Mouse (Mus musculus) kidney, adult 2 months (tissue): ENCODE measurements around the gene Nr1d1. TPM values are rescaled to one million over a fixed set of nuclear protein-coding genes. Genes with fewer than 3 reads are reported as not detected.
A peak's percentile ranks its signal among the peaks of the same experiment; 100 is the strongest.

Experiments used
- DNase-seq: peaks from one replicate; pipeline ENCODE4 v3.0.0; 2021
- H3K27ac ChIP-seq: fragments of 200-500 bp; 2 replicates; pipeline ENCODE4 v1.5.1; 2012; ENCODE audit warnings: low read depth, low read length, control low read depth, inconsistent platforms; ENCODE audit not compliant: insufficient read depth
- H3K27me3 ChIP-seq: fragments of 200-500 bp; replicated peaks from 2 replicates; pipeline ENCODE4 v1.6.1; 2012; ENCODE audit warnings: mild to moderate bottlenecking, moderate library complexity, low read length, inconsistent platforms; ENCODE audit not compliant: control insufficient read depth, insufficient read depth
- H3K36me3 ChIP-seq: fragments of 200-500 bp; 2 replicates; pipeline ENCODE4 v1.6.1; 2012; ENCODE audit warnings: mild to moderate bottlenecking, moderate library complexity, low read length, inconsistent platforms; ENCODE audit not compliant: control insufficient read depth, insufficient read depth
- H3K4me1 ChIP-seq: fragments of 200-500 bp; 2 replicates; pipeline ENCODE4 v1.6.1; 2011; ENCODE audit warnings: low read length; ENCODE audit not compliant: control insufficient read depth, insufficient read depth
- H3K4me3 ChIP-seq: fragments of 200-500 bp; 2 replicates; pipeline ENCODE4 v1.5.1; 2011; ENCODE audit warnings: mild to moderate bottlenecking, low read depth, low read length, control low read depth; ENCODE audit not compliant: insufficient read depth
- CTCF ChIP-seq: fragments of 200-500 bp; conservative IDR thresholded peaks from 2 replicates; pipeline ENCODE4 v1.5.1; 2011; ENCODE audit warnings: low read depth, mild to moderate bottlenecking, control low read depth, low read length, moderate library complexity, mixed read lengths; ENCODE audit not compliant: insufficient read depth, insufficient read length
- POLR2A ChIP-seq: fragments of 200-500 bp; IDR thresholded peaks from one replicate; pipeline ENCODE4 v1.6.1; 2011; ENCODE audit warnings: low read depth, low read length, control low read depth
- WGBS: fragments of 180-500 bp; shearing (Covaris S2); methylation state at CpG from one replicate; pipeline ENCODE4 v1.1.7; 2018; 5-methylcytosine and 5-hydroxymethylcytosine counted together
- polyA plus RNA-seq: library from polyadenylated mRNA; depleted of rRNA; stranded (reverse); fragments of >200 nt; gene quantifications from 2 replicates; pipeline ENCODE4 v1.2.3, GENCODE M21; 2012

The Nr1d1 gene
- polyA plus RNA-seq, 1 experiment: 140 TPM

DNA sequence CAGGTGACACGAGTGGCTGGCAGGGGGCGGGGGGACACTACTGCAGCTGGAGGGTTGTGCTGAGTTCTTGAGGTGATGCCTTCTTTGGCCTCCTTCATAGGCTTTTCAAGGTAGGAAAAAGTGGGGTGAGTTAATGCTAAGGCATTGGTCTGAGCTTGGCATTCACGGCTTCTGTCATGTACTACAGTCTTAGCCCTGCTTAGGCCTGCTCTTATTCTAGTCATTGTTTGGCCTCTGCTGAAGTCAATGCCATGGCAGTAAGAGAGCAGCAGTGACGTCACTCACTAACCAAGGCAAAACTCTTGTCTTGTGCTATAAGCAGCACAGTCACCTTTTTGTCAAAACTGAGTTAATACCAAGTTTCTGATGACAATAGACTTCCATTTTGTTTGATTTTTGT, 22.8 kb upstream of the Nr1d1 start:
- no peak for DNase-seq
- no peak overlapping the region for H3K27ac ChIP-seq
- 34% methylated on average over 4 of the region's 4 CpGs for WGBS
- H3K36me3 ChIP-seq: peaks cover 4% of the 10 kb centered on the region
- no peak overlapping the region for H3K4me3 ChIP-seq
- no peaks in the 10 kb centered on the region for H3K27me3 ChIP-seq
- H3K4me1 ChIP-seq: peaks cover 12% of the 10 kb centered on the region
- TF ChIP-seq CTCF: no peak
- TF ChIP-seq POLR2A: no peak

DNA sequence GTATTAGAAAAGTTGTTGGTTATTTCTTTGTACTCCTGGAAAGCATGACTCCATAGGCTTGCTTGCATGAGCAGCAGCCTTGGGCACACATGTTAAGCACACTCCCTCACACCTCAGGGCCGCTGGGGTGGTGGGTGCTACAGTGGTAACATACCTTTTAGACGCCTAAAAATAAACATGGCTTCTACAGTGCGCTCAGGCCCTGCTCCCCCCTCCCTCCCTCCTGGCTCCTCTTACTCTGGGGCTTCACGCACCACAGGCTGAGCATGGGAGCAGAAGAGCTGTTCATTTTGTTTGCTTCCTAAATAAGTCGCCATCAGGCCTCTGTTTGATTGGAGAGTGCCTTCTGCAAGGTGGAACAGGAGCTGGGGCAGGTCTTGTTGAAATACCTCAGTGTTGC, 22.2 kb upstream of the Nr1d1 start:
- H3K4me1 ChIP-seq: peaks cover 12% of the 10 kb centered on the region
- TF ChIP-seq CTCF (no peak), POLR2A (no peak)
- H3K4me3 ChIP-seq: no peak overlapping the region; the same call in none of the 2 replicates
- 2% methylated on average over 5 of the region's 5 CpGs for WGBS
- H3K27me3 ChIP-seq: no peaks in the 10 kb centered on the region
- DNase-seq: peak; percentile 25
- H3K27ac ChIP-seq: no peak overlapping the region; the same call in 1 of the 2 replicates
- H3K36me3 ChIP-seq: peaks cover 4% of the 10 kb centered on the region

DNA sequence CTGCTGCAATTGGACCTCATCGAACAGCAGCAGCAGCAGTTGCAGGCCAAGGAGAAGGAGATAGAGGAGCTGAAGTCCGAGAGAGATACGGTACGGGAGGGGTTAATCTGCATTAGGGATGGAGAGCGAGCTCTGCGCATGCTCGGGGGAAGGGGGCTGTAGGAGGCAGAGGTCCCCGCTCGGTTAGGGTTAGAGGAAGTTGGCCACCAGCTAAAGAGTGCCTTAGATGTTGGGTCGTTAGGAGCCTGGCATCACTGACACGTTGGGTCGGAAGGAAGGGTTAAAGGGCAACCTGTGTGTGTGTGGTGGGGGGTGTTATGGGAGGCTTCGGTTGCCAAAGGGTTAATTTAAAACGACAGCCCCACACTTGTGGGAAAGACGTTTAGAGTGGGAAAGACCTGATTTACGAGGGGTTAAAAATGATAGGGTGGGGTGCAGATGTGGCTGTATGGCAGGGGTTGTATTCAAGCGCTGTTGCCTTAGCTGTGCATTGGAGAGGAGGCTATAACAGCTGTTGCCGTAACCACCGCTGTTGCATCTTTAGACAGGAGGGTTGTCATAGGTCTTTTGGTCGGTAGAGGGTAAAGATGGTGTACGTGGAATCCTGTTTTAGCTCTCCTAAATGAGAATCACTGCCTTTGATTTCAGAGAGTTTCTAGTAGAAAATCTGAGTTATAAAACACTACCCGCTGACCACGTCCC, 21.5 kb upstream of the Nr1d1 start:
- TF ChIP-seq CTCF (no peak), POLR2A (no peak)
- Histone ChIP-seq H3K4me3 (peak overlapping the region; percentile 84), H3K36me3 (peaks cover 4% of the 10 kb centered on the region), H3K27me3 (no peaks in the 10 kb centered on the region), H3K4me1 (peaks cover 12% of the 10 kb centered on the region), H3K27ac (peak overlapping the region; percentile 66)
- 2% methylated on average over 23 of the region's 23 CpGs for WGBS
- peak; percentile 57 for DNase-seq

DNA sequence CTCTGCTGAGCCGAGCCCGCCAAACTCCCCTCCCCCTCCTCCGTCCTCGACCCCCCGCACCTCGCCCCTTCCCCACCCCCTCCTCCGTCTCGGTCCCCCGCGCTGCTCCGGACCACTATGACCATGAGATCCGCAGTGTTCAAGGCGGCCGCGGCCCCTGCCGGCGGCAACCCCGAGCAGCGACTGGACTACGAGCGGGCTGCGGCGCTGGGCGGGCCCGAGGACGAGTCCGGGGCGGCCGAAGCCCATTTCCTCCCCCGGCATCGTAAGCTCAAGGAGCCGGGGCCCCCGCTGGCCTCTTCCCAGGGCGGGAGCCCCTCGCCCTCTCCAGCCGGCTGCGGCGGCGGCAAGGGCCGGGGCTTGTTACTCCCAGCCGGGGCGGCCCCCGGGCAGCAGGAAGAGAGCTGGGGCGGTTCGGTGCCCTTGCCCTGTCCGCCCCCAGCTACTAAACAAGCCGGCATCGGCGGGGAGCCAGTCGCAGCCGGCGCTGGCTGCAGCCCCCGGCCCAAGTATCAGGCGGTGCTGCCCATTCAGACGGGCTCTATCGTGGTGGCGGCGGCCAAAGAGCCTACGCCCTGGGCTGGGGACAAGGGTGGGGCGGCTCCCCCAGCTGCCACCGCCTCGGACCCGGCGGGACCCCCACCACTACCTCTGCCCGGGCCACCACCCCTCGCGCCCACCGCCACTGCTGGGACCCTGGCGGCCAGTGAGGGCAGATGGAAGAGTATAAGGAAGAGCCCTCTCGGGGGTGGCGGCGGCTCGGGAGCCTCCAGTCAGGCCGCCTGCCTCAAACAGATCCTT, 20.8 kb upstream of the Nr1d1 start:
- 1% methylated on average over 72 of the region's 74 CpGs for WGBS
- no peak for TF ChIP-seq POLR2A
- TF ChIP-seq CTCF: no peak

DNA sequence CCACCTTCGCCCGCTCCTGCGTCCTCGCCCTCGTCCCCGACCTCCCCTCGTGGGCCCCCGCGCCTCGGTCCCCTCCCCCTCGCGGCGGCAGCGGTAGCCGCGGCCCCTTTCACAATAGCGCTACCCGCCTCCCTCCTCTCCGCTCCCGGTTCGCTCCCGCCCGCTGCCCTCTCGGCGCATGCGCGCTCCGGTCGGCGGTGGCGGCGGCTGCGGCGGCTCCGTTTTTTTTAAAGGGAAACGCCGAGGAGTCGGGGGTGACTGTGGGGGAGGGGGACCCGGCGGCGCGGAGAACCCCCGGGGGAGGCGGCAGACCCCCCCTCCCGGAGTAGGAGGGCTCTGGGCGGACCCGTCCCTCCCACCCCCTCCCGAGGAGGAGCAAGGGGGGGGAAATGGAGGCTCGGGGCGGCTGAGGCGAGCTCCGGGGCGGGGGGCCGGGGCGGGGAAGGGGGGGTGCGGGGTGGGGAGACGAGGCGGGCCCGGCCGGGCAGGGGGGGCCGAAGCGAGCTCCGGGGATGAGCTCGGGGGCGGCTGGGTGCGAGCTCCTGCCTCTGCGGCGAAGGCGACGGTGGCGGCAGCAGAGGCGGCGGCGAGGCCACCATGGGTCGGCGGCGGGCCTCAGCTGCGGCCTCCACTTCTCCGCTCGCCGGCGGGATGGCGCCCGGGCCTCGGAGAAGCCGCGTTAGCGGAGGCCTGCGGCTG, 20.0 kb upstream of the Nr1d1 start, which contains the start of gene Msl1:
Gene Msl1, plus strand, starts transcription at position 502 of the 699 bp plus-strand sequence.
- H3K36me3 ChIP-seq: peaks cover 3% of the 10 kb centered on the region
- peak within 1 kb of the TSS; percentile 84 for H3K4me3 ChIP-seq
- TF ChIP-seq CTCF (no peak), POLR2A (no peak)
- H3K4me1 ChIP-seq: peaks cover 12% of the 10 kb centered on the region
- 2% methylated on average over 81 of the region's 89 CpGs for WGBS
- peak within 1 kb of the TSS; percentile 98 for H3K27ac ChIP-seq
- DNase-seq: peak; percentile 94
- no peaks in the 10 kb centered on the region for H3K27me3 ChIP-seq

More for the DNA sequence above, 20.8 kb upstream of the Nr1d1 start:
- peak overlapping the region; percentile 77 for H3K27ac ChIP-seq
- no peaks in the 10 kb centered on the region for H3K27me3 ChIP-seq
- H3K4me1 ChIP-seq: peaks cover 12% of the 10 kb centered on the region
- peak overlapping the region; percentile 84 for H3K4me3 ChIP-seq
- peak; percentile 66 for DNase-seq
- peaks cover 3% of the 10 kb centered on the region for H3K36me3 ChIP-seq

DNA sequence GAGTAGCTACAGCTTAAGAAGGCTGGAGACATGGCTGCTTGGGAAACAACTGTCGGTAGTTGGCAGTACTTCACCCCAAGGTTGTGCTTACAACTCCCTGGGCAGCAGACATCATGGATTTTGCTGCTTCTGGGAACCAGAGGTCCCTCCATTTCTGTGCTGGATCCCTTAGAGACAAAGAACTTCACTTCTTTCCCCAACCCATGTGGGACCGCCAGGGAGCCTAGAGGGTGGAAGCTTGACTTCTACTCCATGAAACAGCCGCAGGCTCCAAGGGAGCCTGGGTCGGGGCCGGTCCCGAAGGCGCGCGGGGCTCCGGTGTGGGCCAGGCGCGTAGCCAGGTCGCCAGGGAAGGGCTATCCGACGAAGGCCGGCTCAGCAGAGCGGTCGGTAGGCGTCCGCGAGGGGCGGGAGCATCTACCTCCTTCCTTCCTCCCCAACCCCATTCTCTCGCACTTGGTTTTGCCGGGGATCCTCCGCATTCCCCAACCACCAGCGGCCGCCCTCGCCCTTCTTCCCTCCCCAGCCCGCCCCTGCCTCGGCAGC, 19.4 kb upstream of the Nr1d1 start:
- TF ChIP-seq POLR2A: peak; percentile 52
- peak; percentile 38 for TF ChIP-seq CTCF
- DNase-seq: peak; percentile 84
- WGBS: 1% methylated on average over 29 of the region's 30 CpGs

More for the DNA sequence above, 19.4 kb upstream of the Nr1d1 start:
- Histone ChIP-seq H3K4me1 (peaks cover 12% of the 10 kb centered on the region), H3K27ac (peak overlapping the region; percentile 98), H3K36me3 (no peaks in the 10 kb centered on the region), H3K4me3 (peak overlapping the region; percentile 84), H3K27me3 (no peaks in the 10 kb centered on the region)
